Mouse (Mus musculus) activated CD4-positive, CD25-positive, alpha-beta regulatory T cell, adult 4 months (primary cell): Measurements from ENCODE around the gene Fam71f2. TPM values are rescaled to one million over a fixed set of nuclear protein-coding genes. Genes with fewer than 3 reads are reported as not detected.

Experiments
- ATAC-seq: one replicate; pipeline ENCODE4 v1.8.0; 2017
- polyA plus RNA-seq, 2 experiments: library from polyadenylated mRNA; unstranded; fragments of 100-300 nt; shearing (Covaris generic); gene quantifications; one replicate each; pipeline ENCODE4 v1.2.1; 2017

The Fam71f2 gene
- polyA plus RNA-seq, 2 experiments from 2014 or later = 1.1 TPM; not detected in 1

DNA sequence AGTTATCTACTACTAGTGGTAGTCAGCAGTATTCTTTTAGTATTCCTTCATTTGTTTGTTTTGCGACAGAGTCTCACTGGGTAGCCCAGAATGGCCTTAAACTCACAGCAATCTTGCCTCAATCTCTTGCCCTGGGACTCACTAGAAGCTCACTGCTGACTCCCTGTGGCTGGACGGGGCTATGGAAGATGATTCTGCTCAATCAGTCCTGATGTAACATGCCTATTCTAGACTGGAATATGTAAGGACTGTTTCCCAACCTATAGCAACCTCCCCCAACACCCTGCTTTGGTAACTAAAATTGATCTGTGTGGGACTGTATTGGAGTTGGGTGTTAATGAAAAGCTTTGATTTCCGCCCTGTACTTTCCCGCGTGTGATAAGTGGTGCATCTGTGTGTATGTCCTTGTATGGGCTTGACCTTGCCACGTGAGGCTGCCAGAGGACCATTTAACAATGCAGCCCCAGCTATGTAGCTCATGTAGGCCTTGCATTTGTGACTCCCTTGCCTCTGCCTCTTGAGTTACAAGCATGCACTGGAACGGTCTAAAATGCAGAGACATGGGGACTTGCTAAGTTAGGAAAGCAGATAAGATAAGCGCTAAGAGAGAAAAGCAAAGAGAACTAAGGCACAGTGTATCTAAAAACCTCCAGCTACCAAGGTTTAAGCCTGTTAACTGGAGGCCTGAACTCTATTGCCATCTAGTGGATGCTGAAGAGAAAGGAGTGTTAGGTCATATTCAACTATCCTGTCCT lies 703 bp upstream of the Fam71f2 start:
- ATAC-seq = peak; percentile 84

DNA sequence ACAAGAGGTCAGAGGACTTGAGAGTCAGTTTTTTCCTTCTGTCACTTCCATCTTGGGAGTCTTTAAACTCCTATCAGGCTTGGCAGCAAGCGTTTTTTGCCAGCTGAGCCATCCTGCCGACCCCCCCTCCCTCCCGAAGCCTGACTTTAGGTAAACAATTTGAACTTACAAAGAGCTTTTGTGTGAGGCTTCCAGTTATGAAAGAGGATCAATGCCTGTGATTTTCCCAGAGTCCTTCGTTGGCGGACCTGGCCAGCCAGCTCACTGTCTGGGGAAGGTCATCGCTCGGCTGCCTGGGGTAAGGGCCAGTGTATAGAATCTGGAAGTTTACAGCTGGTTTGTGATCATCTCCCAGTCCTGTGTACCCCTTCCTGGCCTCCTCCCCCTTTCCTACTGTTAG lies 1.3 kb downstream of the Fam71f2 start:
- ATAC-seq = no peak

DNA sequence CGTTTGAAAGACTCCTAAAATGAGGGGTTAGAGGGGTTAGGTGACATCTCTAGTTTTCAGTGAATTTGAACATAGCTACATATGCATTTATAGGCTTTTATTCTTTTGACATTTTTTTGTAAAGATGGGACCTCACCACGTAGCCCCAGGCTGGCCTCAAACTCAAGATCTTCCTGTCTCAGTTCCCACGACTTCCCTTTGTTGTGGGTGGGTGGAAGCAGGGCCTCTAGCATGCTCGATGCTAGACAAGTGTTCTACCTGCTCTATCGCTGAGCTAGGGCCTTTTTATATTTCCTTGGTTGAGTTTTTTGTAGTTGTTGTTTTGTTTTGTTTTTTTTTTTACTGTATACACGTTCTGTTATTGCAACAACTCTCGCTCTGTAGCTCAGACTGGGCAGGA lies 7.5 kb downstream of the Fam71f2 start:
- ATAC-seq = peak; percentile 54

DNA sequence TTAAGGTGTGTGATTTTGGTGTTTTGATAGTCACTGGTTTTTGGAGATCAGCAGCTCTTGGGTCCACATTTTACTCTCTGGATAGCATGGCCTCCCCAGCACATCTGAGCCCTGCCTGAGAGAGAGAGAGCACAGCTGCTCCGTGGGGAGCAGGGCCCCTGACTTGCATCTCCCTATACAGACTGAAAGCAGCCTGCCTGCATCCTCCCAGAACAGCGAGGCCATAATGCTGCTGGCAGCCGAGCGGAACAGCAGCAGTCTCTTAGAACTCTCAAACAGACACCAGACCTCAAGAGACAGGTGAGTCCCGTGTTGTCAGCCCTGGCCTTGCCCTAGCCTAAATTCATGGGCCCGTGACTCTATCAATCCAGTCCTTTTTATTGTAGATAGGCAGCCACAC lies 8.1 kb downstream of the Fam71f2 start:
- ATAC-seq = no peak

DNA sequence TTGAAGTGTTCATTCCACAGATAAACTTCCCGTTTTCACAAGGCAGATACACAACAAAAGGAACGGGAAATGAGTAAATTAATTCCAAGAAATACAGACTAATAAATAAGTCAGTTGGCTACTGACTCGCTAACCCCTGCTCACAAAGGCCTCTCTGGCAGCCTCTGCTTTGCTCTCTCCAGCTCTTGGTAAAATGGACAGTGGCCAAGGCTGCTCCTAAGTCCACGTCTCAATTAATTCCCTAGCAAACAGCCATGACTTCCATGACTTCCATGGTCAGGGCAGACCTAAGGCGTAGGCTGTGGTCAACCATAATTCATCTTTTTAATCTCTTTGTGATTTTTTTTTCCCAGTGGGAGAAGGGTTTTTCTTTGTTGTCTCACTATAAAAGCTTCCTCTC lies 8.6 kb downstream of the Fam71f2 start:
- no peak for ATAC-seq

DNA sequence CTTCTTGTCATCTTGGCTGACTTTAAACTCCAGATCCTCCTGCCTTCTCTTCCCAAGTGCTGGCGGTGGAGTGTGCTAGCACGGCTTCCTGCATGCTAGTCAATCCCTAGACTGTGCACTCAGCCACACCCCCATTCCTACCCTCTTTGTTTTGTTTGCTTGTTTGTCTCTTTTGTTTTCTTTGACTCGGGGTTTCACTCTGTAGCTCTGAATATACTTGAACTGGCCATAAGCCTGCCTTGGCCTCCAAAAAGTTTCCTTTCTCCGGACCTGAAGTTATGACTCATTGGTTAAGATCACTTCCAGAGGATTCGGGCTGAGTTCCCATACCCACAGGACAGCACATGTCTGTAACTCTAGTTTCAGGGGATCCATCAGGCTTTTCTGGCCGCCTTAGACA lies 9.3 kb downstream of the Fam71f2 start:
- ATAC-seq = no peak

DNA sequence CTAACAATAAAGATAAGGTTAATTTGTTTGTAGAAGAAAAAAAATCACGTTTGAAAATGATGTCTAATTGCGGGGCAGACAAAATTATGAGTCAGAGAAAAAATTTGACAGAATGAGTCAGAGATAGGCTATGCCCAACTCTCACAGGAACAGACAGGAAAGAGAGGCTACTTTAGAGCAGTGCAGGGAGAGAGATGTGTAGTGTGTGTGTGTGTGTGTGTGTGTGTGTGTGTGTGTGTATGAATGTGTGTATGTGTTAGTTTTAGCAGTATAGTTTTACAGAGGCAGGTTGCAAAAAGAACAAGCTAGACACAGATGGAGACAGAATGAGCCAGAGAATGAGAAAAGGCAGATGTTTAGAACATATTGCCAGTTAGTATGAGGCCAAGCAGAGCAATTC lies 19.7 kb downstream of the Fam71f2 start:
- ATAC-seq = no peak

DNA sequence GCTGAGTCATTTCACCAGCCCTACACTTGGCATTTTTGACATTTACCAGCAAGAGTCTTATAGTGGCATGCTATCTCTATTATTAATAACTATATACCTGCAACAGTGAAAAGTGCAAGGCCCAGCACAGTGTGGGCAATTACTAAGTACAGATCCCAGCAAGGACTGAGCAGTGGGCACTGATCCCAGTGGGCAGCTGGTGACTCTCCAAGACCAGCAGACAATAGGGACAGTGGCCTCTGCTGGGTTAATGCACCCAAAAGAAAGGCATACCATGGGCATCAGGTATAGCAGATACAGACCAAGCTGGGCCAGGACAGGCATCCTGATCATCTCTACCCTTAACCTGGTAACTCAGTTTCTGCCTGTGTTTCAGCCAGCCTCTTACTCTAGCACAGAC lies 23.9 kb downstream of the Fam71f2 start:
- no peak for ATAC-seq

DNA sequence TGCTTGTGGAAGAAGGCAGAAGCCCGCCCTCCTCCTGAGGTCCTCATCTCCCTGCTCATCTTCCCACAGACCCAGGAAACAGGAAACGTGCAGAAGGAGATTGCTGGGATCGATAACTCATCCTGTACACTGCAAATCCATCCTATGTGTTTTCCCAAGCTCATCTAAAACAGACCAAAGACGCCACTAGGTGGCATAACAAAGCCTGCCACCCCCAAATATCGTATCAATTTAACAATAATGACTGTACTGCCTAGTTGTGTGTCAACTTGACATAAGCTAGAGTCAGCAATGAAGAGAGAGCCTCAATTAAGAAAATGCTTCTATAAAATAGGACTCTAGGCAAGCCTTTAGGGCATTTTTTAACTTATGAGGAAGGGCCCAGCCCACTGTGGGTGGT lies 24.3 kb downstream of the Fam71f2 start:
- no peak for ATAC-seq

DNA sequence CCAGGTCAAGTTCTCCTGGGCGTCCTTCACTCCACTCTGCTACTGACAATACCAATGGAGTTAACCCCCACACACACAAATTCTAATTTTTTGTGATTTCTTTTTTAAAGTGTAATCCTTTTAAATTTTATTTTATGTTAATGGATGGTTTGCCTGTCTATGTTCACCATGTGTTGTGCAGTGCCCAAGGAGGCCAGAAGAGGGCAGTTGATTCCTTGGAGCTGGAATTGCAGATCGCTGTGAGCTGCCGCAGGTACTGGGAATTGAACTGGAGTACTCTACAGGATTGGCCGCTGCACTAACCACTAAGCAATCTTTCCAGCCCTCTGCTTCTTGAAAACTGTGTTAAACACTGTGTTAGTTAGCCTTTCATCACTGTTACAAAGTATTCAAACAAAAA lies 26.1 kb downstream of the Fam71f2 start:
- ATAC-seq = no peak

DNA sequence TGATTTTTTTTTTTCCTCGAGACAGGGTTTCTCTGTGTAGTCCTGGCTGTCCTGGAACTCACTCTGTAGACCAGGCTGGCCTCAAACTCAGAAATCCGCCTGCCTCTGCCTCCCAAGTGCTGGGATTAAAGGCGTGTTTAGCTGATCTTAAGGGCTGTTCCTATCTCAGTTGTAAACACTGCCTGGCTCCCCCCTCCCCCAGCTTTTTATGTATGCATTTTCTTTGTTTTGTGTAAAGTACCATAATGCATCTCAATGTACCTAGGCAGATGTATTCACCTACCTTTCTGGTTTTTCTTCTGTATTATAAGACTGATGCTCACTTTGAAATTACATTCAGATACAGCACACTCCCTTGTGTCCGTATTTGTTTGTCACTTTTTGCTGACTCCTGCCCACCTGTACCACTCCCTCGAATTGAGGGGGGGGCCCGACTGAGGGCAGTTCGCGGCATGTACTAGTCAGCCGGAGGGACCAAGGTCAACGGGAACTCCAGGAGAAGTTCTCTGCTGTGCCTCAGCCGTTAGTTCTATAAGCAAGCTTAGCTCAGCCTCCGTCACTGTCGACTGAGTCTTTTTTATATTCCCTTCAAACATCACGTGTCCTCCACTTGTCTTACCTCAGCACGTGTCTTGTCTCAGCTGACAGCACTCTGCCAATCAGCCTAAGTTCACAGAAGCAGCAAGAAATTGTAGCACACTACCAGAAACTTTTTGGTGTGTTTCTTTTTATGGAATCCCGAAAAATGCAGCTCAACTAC lies 29.6 kb downstream of the Fam71f2 start:
- ATAC-seq = no peak

DNA sequence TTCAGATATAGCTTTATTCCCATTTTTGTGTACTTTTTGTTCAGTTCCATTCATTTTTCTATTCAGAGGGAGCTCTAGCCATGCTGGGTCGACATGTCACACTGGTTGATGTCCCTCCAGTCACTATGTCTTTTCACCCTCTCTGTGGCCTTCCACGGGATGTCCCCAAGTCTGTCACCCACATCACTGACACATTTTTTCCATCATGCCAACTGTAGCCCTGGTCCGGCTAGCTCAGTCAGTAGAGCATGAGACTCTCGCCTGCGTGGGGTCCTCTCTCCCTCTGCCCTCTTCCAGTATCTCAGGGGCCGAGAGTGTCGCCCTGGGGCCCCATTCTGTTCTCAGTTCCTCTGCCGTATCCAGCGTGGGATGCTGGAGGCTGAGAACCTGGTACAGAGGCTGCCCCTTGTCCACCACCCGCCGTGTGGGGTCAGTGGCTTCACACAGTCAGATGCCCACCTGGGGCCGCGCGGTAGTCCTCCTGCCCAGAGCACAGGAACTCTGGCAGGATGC lies 34.4 kb downstream of the Fam71f2 start:
- no peak for ATAC-seq

DNA sequence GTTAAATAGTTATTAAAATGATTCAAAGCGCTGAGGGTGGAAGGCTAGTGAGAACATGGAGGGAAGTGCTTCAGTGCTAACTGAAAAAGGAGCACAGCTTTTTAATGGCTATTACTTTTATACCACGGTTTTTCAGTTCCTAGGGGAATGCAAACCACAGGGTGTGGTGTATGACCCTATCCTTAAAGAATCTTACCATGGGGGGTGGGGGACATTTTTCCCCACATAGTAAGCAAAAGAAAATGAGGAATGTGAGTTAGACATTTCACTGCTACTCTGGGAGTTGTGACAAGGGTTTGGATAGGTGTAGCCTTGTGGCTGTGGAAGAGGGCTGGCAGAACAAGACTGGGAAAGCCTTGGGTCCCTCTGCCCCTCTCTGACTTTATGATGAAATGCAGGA lies 37.9 kb downstream of the Fam71f2 start:
- ATAC-seq = no peak

DNA sequence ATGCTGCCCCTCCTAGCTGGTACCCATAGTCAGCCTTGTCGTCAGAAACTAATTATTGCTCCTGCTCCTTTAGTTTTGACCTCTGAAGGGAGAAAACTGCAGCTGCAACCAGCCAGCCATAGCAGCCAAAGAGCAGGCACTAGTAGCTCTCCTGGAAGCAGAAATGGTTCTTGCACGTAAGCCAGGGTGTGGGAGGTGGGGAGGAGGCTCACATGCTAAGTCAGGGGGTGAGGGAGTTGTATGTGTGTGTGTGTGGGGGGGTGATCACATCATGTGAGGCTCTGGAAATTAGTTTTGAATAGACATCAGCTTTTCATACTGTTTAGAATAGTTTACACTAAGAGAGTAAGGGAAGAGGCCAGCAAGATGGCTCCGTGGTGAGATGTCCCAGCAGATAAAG lies 38.5 kb downstream of the Fam71f2 start:
- ATAC-seq = no peak

DNA sequence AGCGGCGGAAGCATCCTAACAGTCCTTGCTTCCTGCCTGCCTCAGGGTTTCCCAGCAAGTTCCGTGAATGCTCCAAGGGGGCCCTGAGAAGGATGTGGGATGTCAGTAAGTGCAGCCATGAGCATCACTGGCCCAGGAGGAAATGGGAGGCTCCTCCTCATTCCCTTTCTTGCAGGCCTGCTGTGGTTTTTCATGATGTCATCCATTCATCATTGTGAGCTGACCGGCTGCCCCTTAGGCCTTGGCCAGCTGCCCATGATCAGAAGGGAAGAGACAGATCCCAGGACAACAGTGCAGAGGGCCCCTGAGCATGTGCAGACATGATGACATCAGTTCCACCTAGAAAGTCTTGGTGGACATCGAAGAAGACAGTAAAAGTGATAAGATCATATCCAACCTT lies 39.5 kb downstream of the Fam71f2 start, which contains the start of gene Fam71f1:
Fam71f1 (plus strand) TSS at position 262 of the 400 bp plus-strand sequence.
- no peak for ATAC-seq

DNA sequence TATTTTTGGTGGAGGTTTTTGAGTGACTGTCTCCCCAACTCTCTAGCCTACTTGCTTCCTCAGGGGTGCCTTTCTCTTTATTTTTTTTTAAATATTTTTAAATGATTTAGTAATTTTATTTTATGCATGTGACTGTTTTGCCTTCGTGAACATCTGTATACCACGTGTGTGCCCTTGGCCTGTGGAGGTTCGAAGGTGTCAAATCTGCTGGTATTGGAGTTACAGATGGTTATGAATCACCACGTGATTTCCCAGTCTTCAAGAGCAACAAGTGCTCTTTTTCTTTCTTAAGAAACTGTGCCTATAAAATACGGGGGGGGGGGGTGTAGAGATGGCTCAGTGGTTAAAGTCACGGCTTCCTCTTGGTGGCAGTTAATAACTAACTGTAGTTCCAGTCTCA lies 42.2 kb downstream of the Fam71f2 start:
- no peak for ATAC-seq

DNA sequence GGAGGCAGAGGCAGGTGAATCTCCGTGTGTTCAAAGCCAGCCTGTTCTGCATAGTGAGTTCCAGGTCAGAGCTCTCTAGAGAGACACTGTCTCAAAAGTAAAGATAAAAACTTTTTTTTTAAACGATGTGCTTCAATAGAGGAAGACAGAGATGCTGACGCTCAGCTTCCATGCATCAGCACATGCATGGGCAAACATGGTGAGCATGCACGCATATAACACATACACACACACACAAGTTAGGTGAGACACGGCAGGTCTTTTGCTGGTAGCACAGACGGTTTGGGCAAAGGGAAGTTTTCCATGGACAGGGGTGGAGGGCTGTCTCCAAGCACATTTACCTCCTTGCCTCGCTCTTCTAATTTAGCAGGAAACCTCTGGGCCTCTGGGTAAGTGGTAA lies 42.8 kb downstream of the Fam71f2 start:
- ATAC-seq = no peak

DNA sequence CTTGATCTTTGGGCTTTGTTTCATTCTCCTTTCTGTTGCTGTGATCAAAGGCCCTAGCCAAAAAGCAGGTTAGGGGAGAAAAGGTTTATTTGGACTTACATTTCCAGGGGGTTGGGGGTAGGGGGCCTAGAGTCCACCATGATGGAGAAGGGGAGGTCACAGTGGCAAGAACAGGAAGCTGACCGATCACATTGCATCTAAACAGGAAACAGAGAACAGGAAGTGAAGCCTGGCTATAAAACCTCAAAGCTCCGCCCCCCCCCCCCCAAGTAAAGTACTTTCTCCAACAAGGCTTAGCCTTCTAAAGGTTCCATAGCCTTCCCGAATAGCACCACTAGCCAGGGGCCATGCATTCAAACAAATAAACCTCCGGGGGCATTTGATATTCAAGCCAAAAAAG lies 43.3 kb downstream of the Fam71f2 start:
- no peak for ATAC-seq

DNA sequence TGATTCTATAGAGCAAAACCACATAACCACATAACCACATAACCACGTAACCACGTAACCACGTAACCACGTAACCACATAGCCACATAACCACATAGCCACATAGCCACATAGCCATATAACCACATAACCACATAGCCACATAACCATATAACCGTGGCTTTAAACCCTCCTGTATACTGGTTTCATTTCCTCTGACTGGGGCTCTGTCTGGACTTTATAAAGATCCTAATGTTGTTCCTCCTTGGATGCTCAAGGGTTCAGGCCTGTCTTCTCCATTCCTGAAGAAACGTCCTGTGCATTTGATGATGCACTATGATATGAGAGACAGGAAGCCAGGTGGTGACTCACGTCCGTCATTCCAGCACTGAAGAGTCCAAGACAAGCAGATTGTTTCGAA lies 47.6 kb downstream of the Fam71f2 start:
- no peak for ATAC-seq

DNA sequence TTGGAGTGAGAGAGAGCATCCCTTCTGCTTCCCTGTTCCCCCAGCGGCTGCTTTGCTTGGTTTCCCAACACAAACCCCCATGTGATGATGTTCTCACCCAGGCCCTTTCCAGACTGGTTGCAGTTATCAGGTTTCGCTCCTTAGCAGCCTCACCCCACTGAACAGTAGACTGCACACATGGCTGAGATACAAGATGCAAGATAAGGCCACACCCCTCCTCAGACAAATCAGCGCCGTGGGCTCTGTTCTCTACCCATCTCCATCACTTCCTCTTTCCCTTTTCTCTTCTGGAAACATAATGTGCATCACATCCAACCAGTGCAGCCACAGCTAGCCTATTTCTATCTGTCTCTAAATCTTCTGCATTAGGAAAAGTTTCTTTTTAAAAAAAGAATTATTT lies 50.1 kb downstream of the Fam71f2 start:
- no peak for ATAC-seq
